Mouse (Mus musculus): ENCODE measurements at regions not wholly inside any gene's neighbourhood (a gene's known extent, or its start where the extent isn't known, plus 50 kb on each side); places are given as distances from the start of the nearest gene placed in this dataset.

- peak; percentile 4 to 21 for DNase-seq
Observed at GRCm38 (mm10) chr6:84514623-84515022, 79.1 kb downstream of the Cyp26b1 start.

- no peak for DNase-seq
Observed at GRCm38 (mm10) chr6:84508598-84508997, 85.1 kb downstream of the Cyp26b1 start.

DNA sequence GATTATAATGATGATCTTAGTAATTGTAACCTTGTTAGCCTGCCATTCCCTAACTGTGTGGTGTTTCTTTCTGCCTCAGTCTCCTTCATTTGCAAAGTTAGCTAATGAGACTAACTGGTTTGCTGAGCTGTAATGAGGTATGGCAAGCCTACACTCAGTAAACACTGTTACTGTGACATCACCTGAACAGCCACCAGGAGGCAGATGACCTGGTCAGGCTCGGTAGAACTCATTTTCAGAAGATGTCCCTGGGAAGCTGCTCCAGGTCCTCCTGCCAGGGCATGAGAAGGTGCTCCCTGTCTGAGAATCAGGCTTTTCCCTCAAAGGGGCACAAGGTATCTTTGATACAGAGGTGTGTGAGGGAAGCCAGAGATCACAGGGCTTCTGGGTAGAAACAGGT lies 87.0 kb downstream of the Cyp26b1 start:
- DNase-seq: no peak

DNA sequence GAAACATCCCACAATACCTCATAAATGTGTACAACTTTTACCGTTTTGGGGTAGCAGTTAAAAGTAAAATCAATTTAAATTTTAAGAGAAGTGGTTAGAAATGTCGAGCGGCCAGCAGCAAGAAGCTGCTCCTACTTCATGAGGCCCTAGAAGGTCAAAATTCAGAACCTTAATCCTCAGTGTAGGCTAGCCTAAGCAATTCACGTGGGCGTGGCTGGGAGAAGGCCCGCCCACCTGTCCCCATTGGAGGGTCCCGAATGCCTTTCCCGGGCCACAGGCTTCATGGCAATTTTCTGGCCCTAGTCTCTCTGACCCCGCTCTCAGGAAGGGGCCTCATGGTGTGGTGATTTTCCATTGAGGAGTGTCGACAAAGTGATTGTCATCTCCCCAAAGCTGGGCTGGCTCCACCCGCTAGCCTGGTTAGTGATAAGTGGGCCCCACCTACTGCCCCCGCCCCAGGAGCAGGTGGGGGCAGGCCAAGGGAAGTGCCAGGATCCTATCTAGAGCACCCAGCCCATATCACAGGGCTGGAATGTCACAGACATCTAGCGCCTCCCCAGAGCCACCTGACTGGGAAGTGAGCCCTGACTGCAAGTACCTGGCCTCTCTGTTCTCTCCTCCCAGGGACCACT lies 93.3 kb downstream of the Cyp26b1 start:
- no peak for DNase-seq

GRCm38 (mm10) chr6:84498076-84498475 lies 95.6 kb downstream of the Cyp26b1 start:
- DNase-seq: no peak

- no peak for DNase-seq
Observed at GRCm38 (mm10) chr6:84493676-84494075, 100.0 kb downstream of the Cyp26b1 start.

DNA sequence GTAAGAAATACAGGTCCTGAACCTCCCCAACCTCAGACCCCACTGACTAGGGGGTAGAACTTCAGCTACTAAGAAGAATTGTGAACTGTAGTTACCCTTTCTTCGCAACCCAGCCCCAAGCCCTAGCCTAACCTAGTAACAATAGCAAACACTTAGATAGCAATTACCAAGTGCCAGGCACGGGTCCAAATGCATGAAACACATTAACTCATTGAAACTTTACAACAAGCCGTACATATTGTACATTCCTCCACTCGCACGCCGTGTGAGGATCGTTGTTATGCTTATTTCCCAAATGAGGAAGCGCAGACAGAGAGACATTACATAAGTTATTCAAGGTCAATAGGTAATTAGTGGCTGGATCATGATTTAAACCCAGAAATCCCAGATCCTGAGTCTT lies 100.5 kb downstream of the Cyp26b1 start:
- no peak for DNase-seq

GRCm38 (mm10) chr6:84492594-84492993 lies 101.1 kb downstream of the Cyp26b1 start:
- DNase-seq: no peak

DNA sequence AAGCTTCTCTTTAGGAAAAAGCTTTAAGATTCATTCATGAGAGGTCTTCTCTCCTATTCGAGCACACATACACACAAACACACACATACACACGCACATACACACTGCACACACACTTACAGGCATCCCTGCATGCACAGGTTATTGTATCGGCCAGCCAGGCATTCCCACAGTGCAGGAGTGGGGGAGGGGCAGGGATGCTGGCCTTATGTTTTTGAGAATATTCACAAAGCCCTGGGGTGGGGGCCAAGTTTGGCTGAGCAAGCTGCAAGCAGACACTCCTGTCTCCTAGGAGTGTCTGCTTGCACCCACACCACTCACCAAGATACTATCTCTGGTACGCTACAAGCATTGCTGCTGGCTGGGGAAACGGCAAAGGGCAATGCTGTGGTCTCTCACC lies 102.6 kb downstream of the Cyp26b1 start:
- DNase-seq: no peak

DNA sequence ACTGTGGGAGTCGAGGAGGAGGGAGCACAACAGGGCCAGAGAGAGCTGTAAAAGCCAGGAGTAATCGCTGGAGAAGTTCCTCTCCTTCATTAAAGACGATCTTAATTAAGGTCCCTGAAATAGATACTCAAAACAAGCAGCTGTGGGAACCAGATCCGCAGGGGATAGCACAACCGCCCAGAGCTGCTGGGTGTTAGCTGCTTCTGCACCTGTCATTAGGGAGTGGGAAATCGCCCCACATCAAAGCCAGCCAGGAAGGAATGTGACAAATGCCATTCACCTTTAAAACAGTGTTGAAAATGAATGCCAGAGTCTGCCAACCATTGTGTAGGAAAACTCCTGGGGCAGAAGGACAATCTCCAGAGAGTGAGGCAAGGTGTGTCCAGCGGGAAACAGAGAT lies 112.5 kb downstream of the Cyp26b1 start:
- no peak for DNase-seq

GRCm38 (mm10) chr6:84477072-84477471 lies 116.6 kb downstream of the Cyp26b1 start:
- no peak for DNase-seq

DNA sequence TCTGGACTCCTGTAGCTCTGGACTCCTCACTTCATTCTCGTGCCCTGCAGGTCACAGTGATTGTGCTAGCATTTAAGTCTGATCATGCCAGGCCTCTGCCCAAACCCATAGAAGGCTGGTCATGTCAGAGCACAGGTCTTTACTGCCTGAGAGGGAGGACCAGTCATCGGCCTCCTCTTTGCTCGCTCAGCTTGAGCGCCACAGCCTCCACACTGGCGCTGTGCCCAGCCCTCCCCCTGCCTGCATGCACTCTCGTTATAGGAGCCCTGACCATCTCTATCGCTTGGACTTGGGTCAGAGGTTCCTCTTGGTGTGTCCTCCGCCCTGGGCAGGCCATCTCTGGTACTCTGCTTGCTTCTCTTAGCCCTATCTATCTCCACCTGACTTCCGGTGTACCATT lies 117.2 kb downstream of the Cyp26b1 start:
- peak; percentile 6 to 9 for DNase-seq

DNA sequence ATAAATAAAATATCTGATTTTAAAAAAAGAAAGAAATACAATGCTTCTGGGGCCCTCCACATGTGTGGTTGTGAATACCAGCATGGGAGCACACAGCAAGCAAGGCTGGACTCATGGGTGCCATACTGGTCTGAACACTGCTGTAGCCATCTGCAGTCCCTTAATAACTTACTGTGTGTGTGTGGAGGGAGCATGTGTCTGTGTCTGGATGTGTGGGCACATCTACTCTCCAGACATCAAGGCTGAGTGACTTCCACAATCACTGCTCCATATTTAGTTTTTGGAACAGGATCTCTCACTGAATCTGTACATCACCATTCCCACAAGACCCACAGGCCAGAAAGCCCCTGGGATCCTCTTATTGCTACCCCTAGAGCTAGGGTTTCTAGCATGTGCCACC lies 118.9 kb downstream of the Cyp26b1 start:
- DNase-seq: no peak

DNA sequence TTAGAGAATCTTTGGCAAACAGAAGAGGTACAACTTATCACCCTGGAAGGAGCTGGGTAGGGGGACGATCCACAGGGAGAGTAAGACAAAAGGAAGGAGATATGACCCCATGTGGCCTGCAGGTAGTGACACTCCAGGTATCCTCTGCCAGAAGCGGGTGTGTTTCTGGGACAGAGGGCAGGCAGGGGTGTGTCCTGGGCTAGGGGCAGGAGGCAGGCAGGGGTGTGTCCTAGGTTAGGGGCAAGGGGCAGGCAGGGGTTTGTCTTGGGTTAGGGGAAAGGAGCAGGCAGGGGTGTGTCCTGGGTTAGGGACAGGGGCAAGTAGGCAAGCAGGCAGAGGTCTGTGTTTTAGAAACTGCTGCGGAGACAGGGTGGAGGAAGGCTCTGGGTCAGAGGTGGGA lies 120.5 kb downstream of the Cyp26b1 start:
- no peak for DNase-seq

GRCm38 (mm10) chr6:84472287-84472686 lies 121.4 kb downstream of the Cyp26b1 start:
- DNase-seq: peak; percentile 3 to 8

DNA sequence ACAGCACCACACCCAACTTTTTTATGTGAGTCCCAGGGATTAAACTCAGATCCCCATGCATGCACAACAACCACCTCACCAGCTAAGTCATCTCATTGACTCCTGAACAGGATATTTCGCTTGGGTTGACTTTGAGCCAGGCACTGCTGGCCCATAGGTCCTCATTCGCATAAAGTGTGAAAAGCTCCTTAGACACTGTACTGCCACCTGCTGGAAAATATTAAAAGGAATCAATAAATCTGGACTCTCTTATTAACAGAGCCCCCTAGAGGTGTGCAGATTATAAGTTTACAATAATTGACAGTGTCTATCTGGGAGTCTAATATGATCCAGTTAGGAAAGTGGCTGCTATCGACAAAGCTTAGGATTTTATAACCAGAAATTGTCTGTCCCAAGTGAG lies 126.4 kb downstream of the Cyp26b1 start:
- no peak for DNase-seq

DNA sequence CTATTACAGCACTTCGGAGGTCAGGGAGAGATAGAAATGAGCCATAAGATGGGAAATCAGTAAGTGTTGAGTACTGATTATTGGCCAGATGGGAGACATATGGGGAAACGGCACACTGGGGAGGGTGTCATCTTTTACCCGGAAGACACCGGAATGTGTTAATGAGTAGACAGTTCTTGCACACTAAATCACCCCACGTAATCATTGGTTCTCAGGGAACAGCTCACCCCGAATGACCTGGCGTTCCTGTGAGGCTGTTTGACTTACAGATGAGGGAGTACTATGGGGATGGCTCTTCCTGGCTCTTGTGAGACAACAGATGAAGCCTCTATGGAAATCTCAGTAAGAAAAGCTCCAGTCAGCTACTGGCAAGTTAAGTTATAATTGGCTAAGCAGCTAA lies 127.5 kb downstream of the Cyp26b1 start:
- no peak for DNase-seq

DNA sequence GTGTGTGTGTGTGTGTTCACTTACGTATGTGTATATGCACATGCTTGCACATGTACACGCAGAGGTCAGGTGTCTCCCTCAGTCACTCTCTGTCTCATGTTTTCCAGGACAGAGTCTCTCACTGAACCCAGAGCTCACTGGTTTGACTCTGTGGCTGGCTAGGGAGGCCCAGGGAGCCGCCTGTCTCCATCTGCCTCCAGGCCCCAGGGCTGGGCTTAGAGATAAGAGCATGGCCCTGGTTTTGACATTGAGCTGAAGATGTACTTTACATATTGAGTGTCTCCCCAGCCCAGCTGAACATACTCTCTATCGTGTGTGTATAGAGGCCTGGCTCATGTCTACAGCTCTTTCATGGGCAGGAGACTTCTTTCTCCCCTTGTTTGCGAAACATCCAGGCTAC lies 128.1 kb downstream of the Cyp26b1 start:
- DNase-seq: no peak

- no peak for DNase-seq
Observed at GRCm38 (mm10) chr6:84463592-84464367, 129.9 kb downstream of the Cyp26b1 start.

GRCm38 (mm10) chr6:84456803-84457202 lies 136.9 kb downstream of the Cyp26b1 start:
- DNase-seq: no peak

- no peak for DNase-seq
Observed at GRCm38 (mm10) chr6:84445093-84445492, 148.6 kb downstream of the Cyp26b1 start.

GRCm38 (mm10) chr6:84442667-84443066 lies 151.0 kb downstream of the Cyp26b1 start:
- no peak for DNase-seq

DNA sequence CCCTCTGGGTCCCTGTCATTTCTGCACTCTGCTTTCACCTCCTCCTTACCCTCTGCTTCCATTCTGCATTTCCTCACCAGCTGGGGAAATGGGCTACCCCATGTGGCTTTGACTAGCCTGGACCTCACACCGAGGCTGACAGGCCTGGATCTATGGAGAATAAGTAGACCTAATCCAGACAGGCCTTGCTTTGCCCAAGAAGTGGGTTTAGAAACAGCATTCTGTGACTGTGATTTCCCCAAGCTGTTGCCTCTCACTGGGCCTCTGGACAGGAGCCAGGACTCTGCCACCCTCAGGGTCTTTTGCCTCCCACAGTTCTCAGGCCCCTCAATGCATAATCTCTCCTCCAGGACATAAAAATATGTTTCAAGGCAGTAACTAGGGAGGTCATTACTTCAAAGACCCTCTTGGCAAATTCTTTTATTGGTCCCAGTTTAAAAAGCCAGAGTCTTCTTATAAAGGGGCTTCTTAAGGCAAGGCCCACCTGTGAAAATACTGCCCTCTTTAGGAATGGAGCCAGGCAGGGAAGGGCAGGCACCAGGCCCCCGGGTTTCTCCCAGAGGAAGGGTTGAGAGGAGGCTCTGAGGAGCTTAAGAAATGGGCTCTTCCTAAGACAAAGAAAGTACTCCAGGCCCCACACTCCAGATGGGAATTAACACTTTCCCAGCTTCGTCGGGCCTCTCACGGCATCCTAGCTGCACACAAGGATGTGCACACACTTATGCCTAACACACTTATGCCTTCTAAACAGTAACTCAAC lies 151.8 kb downstream of the Cyp26b1 start:
- no peak for DNase-seq
